Mouse (Mus musculus) heart, postnatal 0 days (tissue): ENCODE data around the gene Pp2d1.

ENCODE experiments used
- CTCF ChIP-seq: IDR thresholded peaks from 2 replicates; pipeline ENCODE4 v1.5.1; 2016; ENCODE audit warnings: antibody characterized with exemption, control low read depth, low read depth
- EP300 ChIP-seq: IDR thresholded peaks from 2 replicates; pipeline ENCODE4 v1.6.1; 2016; ENCODE audit warnings: antibody characterized with exemption, low read depth

GRCm38 (mm10) chr17:53557443-53557842 lies 18.2 kb upstream of the Pp2d1 start:
- TF ChIP-seq CTCF (no peak), EP300 (no peak)
